Mouse (Mus musculus): ENCODE results near the gene 1700001P01Rik. TPM values are rescaled to one million over a fixed set of nuclear protein-coding genes. Genes with fewer than 3 reads are reported as not detected.

1700001P01Rik gene
- total RNA-seq, 2 experiments from 2014 or later = 1.3 to 2.4 TPM

DNA sequence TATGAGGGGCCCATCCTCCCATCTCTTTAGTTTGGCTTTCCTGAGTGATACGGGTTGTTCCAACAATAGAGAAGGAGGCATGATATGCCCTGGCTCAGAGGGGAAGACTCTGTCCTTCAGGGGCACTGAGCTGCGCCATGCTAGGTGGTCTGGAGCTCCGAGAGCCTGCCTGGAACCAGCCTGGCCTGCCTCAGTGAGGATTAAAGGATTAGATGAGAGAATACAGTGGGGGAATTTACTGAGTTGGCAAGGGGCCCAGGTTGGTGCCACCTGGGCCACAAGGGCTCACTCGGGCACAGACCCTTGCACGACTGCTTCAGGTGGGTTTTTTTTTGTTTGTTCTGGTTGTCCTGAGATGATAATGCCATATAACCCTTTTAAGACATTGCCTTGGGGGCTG is 40.5 kb upstream of the 1700001P01Rik start:
- no peak for DNase-seq (ENCODE audit: low spot score in 2 of 2)
- no peak overlapping the region for H3K4me3 ChIP-seq
- no peak overlapping the region for H3K27ac ChIP-seq
- no peak for TF ChIP-seq CTCF (conservative IDR thresholded peaks at IDR 0.05)

- H3K4me3 ChIP-seq = no peak overlapping the region
- H3K27ac ChIP-seq = no peak overlapping the region
- TF ChIP-seq CTCF (conservative IDR thresholded peaks at IDR 0.05) = no peak
- DNase-seq (ENCODE audit: low spot score in 2 of 2) = no peak
Observed at GRCm38 (mm10) chr11:97815736-97816135, 40.0 kb upstream of the 1700001P01Rik start.

GRCm38 (mm10) chr11:97813746-97814515 is 38.2 kb upstream of the 1700001P01Rik start:
- Histone ChIP-seq H3K4me3 (no peak overlapping the region), H3K27ac (peak overlapping the region; percentile 93; the same call in 1 of the 2 replicates)
- no peak for DNase-seq (ENCODE audit: low spot score in 2 of 2)
- TF ChIP-seq CTCF (conservative IDR thresholded peaks at IDR 0.05) = no peak

- Histone ChIP-seq H3K4me3 (peak overlapping the region; percentile 44; the same call in 1 of the 2 replicates), H3K27ac (peak overlapping the region; percentile 93)
- no peak for DNase-seq (ENCODE audit: low spot score in 2 of 2)
- no peak for TF ChIP-seq CTCF (conservative IDR thresholded peaks at IDR 0.05)
Observed at GRCm38 (mm10) chr11:97813085-97813484, 37.4 kb upstream of the 1700001P01Rik start.

DNA sequence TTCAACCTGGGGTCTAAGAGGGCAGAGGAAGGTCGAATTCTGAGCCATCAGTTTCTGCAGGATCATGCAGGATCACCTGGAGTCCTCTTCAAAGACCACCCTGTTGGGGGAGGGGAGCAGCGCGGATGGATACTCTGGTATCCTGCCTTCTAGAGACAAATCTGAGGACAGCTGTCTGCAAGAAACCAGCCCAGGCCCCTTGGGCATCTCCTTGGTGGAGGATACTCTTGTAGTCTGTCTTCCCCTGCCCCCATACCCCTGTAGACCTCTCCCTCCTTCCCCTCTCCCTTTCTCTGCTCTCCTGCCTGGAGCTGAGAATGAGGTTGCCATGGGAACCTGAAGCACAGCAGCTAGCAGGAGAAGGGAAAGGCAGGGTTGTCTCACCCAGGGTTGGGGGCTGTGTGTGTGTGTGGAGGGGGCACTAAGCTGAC is 36.8 kb upstream of the 1700001P01Rik start:
- peak; percentile 46 to 61 for DNase-seq (ENCODE audit: low spot score in 2 of 2)
- Histone ChIP-seq H3K27ac (peak overlapping the region; percentile 93), H3K4me3 (peak overlapping the region; percentile 44)
- TF ChIP-seq CTCF (conservative IDR thresholded peaks at IDR 0.05) = no peak

DNA sequence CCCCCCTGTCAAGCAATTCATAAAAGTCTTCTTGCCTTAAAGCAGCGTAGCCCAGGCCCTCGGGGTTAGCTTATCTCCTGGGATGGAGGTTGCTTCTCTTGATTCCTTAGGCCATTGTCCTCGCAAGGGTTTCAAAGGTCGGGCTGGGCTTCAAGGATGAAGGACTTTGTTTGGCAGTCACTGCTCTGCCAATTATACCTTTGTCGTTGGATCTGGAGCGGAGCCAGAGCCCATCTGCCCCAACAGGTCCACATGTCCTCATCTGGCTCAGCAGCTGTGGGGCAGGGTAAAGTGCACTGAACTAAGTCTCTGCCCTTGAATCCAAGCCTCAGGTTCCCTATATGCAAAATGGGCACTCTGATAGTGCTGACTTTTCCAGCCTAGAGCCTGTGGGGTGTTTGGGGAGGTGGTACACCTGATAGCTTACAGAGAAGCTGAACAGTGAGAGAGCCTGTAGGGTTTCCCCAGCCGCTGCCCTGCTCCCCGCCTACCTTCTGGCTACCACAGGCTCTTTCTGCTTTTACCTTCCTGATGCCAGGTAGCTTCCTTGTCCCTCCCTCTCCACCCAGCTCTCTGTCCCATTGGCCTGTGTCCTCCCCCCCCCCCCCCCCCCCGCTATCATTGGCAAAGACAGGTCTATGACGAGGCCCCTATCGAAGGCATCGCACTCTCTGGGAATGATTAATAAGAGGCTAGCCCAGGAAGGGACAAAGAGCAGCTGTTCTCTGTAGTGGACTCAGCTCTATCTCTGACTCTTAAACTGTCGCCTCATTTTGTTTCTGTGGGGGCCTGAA is 36.0 kb upstream of the 1700001P01Rik start:
- Histone ChIP-seq H3K4me3 (peak overlapping the region; percentile 44; the same call in 1 of the 2 replicates), H3K27ac (peak overlapping the region; percentile 93)
- TF ChIP-seq CTCF (conservative IDR thresholded peaks at IDR 0.05) = no peak
- DNase-seq (ENCODE audit: low spot score in 2 of 2) = no peak

GRCm38 (mm10) chr11:97810970-97811369 is 35.3 kb upstream of the 1700001P01Rik start:
- H3K27ac ChIP-seq = no peak overlapping the region; the same call in 1 of the 2 replicates

GRCm38 (mm10) chr11:97810356-97810755 is 34.6 kb upstream of the 1700001P01Rik start:
- peak overlapping the region; percentile 8; the same call in 1 of the 2 replicates for H3K27ac ChIP-seq
- no peak for TF ChIP-seq CTCF (conservative IDR thresholded peaks at IDR 0.05)
- H3K4me3 ChIP-seq = no peak overlapping the region
- no peak for DNase-seq (ENCODE audit: low spot score in 2 of 2)

More at GRCm38 (mm10) chr11:97810970-97811369, 35.3 kb upstream of the 1700001P01Rik start:
- TF ChIP-seq CTCF (conservative IDR thresholded peaks at IDR 0.05) = no peak
- no peak for DNase-seq (ENCODE audit: low spot score in 2 of 2)
- H3K4me3 ChIP-seq = no peak overlapping the region

GRCm38 (mm10) chr11:97809235-97810121 is 33.8 kb upstream of the 1700001P01Rik start:
- TF ChIP-seq CTCF (conservative IDR thresholded peaks at IDR 0.05) = no peak
- DNase-seq (ENCODE audit: low spot score in 2 of 2) = no peak
- peak overlapping the region; percentile 62 for H3K27ac ChIP-seq
- no peak overlapping the region for H3K4me3 ChIP-seq

DNA sequence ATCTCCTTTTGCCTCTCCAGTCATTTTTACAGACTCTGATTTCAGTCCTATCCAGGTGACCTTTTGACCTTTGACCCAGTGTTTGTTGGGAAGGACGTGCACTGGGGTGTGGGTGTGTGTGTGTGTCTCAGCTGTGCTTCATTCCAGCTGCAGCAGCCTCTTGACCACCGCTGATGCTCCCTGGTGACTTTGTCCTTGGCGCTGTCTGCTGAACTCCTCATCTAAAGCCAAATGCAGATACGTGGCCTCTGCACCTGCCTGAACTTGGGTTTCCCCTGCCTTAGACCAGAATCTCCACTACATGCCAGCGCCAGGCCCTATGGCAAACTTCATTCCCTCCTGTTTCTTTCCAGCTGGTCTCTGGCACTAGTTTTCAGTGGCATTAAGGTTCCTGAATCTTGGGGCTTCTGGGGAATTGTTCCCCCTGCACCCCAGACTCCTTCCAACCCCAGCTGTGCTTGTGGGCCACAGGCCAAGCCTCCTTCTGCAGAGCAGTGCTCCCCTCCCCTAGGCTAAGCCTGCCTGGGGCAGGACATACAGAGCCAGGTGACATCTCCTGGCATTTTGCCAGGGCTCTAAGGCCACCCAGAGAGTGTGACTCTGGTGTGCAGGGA is 33.0 kb upstream of the 1700001P01Rik start:
- no peak for DNase-seq (ENCODE audit: low spot score in 2 of 2)
- peak overlapping the region; percentile 62 for H3K27ac ChIP-seq

DNA sequence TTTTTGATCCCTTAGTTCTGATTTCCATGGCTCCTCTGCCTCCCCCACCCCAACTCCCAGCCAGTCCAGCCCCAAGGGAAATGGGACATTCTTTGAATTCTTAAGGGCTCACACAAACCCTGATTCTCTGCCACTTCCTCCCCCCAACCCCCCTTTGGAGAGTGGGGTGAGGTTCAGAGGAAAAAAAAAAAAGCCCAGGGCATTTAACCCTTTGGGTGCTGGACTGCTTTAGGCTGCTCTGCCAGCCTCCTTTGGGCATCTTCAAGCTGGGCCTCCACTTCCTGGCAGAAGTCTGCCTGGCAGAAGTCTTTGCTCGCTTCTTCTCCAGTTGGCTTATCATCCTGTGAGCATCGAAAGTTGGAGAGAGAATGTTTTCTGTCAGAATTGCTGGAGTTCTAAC is 32.4 kb upstream of the 1700001P01Rik start:
- TF ChIP-seq CTCF (conservative IDR thresholded peaks at IDR 0.05) = no peak
- no peak for DNase-seq (ENCODE audit: low spot score in 2 of 2)
- Histone ChIP-seq H3K4me3 (no peak overlapping the region), H3K27ac (peak overlapping the region; percentile 62; the same call in 1 of the 2 replicates)

More for the DNA sequence above, 33.0 kb upstream of the 1700001P01Rik start:
- TF ChIP-seq CTCF (conservative IDR thresholded peaks at IDR 0.05) = no peak
- no peak overlapping the region for H3K4me3 ChIP-seq

- no peak overlapping the region for H3K4me3 ChIP-seq
- H3K27ac ChIP-seq = peak overlapping the region; percentile 62; the same call in 1 of the 2 replicates
- TF ChIP-seq CTCF (conservative IDR thresholded peaks at IDR 0.05) = no peak
- no peak for DNase-seq (ENCODE audit: low spot score in 2 of 2)
Observed at GRCm38 (mm10) chr11:97807626-97808025, 31.9 kb upstream of the 1700001P01Rik start.
